Mouse (Mus musculus) megakaryocyte, embryonic 14.5 days (primary cell): ENCODE data around the gene Supt7l.

ENCODE experiments used
- FLI1 ChIP-seq: IDR thresholded peaks from 2 replicates; pipeline ENCODE4 v1.6.1; 2012; ENCODE audit warnings: low read length, inconsistent platforms, mixed read lengths
- GATA1 ChIP-seq: IDR thresholded peaks from 3 replicates; pipeline ENCODE4 v1.6.1; 2012; ENCODE audit warnings: mixed read lengths, low read length, inconsistent platforms, borderline replicate concordance

DNA sequence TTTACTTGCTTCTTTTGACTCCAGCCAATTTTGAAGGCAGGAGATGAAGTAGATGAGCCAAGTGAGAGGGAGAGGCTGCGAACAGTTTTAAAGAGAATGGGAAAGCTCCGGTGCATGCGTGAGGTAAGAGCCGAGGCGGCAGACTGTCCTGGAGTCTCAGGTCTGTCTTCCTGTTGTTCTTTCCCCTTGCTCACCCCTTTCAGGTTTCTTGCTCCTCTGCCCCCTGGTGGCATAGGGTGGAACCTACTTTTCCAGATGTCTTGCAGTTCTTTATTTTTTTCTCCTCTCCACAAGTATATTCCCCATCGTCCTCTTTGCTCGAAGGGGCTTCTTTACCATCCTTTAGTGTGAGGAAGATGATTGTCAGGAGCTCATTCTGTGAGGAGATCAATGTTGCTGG is 57.3 kb downstream of the Supt7l start:
- no peak for TF ChIP-seq GATA1
- no peak for TF ChIP-seq FLI1
